Mouse (Mus musculus) c-Kit-positive CD71-positive TER-119-negative erythroid progenitor cells, embryonic 14.5 days (primary cell): ENCODE results near the gene Gadd45gip1.
A peak's percentile ranks its signal among the peaks of the same experiment; 100 is the strongest.

ENCODE experiments used
- DNase-seq: peaks from one replicate; pipeline ENCODE4 v3.0.0-alpha.2; 2013; ENCODE audit warnings: low read depth

The Gadd45gip1 gene

DNA sequence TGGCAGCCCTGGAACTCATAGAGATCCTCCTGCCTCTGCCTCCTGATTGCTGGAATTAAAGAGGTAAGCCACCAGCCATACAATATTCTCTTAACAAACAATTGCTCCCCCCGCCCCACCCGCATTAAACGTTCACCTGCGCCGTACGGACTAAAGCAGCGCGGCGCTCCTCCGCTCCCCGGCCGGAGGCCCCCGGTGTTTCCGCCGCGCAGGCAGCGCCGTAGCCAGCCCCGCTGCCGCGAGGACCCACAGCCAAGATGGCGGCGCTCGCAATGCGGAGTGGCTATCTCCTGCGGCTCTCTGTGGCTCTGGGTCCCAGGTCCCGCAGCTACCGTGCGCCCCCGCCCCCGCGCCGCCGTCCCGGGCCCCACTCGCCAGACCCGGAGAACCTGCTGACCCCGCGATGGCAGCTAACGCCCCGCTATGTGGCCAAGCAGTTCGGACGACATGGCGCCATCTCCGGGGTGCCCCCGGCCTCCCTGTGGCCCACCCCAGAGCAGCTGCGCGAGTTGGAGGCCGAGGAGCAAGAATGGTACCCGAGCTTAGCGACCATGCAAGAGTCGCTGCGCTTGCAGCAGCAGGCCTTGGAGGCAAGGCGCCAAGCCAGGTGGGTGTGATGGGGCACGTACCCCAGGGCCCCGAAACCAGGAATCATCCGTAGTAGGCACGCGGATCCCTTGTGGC is 854 bp downstream of the Gadd45gip1 start:
- no peak for DNase-seq

DNA sequence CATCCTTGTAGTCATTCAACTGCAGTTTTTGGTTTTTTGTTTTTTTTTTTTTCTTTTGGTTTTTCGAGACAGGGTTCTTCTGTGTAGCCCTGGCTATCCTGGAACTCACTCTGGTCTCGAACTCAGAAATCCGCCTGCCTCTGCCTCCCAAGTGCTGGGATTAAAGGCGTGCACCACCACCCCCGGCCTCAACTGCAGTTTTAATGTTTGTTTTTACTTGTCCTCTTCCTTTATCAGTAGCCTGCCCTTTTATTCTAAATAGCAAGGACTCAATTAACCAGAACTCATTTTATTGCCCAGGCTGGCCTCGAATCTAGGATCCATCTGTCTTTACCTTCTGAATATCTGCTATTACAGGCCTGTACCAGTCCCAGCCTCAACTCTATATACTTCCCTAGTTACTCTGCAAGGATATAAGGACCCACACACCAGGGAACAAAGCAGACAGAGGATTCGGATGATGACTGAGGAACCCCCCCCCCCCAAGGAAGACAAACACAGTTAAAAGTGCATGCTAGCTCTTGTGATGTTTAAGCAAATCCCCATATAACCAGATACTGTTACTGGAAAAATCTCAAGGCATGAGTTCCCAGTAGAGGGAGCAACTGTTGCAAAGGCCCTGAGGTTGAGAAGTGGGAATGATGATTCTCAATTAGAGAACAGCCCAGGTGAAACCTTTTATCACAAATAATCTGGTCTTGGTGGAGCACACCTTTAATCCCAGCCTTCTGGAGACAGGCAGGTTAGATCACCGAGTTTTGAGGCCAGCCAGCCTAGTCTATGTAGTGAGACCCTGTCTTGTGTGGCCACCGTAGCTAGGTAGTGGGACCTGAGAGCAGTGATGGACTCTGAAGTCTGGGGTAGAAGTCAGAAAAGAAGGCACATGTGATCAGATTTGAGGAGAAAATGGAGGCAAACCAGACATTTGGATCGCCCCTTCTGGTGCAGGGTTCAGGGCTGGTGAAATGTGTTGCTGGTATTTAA is 1.7 kb downstream of the Gadd45gip1 start:
- DNase-seq, result no peak

DNA sequence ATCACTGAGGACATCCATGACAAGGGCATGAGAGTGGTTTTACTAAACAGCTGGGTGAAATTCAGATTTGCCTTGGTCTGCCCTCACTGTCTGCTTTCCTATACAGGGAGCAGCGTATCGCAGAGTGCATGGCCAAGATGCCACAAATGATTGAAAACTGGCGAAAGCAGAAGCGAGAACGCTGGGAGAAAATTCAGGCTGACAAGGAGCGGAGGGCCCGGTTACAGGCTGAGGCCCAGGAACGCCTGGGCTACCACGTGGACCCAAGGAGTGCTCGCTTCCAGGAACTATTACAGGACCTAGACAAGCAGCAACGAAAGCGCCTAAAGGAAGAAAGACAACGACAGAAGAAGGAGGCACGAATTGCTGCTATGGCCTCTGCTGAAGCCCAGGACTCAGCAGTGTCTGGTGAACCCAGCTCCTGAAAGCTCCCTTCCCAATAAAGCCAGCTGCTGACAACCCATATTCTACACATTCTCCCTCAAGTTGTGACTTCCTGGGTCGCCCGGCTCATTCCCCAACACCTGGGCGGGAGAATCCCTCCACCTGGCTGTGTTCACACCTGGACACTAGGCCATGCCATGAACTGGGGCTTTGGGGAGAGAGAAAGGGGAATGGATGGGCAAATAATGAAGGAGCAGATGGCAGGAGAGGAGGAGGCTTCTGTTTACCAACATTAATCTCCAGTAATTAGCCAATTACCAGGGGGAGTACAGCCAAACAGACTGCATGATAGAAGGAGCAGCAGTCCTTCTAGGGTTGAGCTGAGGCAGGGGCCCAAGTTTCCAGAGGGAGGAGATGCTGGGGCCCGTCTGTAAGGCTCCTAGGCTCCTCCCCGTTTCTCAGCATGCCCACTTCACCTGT is 2.9 kb downstream of the Gadd45gip1 start:
- no peak for DNase-seq

DNA sequence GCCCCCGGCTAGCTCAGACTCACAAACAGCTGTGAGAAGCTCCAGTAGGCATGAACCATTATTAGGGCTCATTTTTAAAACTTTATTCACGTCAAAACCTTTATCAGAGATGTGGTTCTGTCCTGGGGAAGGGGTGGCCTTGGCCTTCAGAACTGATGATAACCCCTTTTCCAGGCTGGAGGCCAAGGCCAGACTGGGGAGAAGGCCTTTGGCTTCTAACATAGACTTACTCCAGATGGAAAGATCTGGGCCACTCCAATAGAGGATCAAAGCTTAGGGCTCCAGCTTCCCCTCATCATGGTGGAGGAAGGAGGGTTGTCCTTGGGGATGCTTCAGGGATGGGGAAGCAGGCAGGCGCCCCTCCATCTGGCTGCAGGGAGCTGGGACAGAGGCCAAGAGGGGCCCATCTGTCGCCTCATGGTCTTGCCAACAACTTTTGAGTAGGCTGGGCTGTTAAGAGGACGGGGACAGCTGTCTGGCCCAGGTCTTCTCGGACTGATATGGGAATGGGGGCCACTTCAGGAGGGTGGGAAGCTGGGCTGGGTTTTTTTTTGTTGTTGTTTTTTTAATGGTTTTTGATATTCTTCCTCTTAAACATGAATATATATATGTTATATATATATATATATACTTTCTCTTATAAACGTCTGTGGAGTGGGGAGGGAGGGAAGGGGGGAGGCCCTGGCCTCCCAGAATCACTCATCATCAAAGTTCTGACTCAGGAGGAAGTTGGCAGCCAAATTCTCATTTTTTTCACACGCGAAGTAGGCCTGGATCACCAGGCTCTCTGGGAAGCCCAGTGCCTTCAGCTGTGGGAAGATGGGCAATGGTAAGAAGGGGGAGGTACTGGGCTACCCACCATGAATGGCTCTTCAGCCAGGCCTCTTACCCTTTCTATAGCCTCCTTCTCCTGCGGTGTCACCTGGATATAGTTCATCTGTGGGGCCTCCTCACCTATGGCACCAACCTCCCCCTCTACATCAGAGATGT is 3.8 kb downstream of the Gadd45gip1 start:
- DNase-seq, result no peak

DNA sequence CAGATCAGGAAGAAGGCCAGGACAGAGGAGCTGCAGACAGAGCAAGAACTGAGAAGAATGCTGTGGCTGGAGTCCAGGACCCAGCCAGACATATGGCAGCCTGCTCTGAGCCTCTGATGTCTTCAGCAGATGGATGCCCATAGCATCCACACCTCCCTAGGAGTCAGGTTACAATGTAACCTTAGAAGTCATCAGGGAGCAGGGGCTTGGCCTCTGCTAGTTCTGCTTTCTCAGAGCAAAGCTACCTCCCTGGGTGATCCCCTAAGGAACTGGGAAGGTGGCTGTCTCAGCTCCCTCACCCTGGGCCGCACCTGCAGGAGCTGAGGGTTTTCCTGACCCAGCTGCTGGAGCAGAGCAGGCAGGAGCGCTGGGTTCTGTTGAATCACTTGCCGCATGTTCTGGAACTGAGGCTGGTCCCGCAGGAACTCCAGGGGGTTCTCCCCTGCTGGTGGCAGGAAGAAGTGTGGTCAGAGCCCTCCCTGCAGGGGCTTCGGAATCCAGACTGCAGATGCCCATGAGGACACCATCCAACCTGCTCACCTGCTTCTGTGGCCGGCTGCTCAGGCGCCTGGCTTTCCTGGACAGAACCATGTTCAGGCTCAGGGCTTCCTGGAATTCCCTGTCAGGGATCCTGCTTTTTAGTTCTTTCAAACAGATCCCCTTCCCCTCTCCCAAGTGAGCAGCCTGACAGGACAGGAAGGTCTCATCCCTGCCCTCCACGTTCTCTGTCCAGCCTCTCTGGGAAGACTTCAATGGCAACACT is 6.0 kb downstream of the Gadd45gip1 start:
- no peak for DNase-seq

DNA sequence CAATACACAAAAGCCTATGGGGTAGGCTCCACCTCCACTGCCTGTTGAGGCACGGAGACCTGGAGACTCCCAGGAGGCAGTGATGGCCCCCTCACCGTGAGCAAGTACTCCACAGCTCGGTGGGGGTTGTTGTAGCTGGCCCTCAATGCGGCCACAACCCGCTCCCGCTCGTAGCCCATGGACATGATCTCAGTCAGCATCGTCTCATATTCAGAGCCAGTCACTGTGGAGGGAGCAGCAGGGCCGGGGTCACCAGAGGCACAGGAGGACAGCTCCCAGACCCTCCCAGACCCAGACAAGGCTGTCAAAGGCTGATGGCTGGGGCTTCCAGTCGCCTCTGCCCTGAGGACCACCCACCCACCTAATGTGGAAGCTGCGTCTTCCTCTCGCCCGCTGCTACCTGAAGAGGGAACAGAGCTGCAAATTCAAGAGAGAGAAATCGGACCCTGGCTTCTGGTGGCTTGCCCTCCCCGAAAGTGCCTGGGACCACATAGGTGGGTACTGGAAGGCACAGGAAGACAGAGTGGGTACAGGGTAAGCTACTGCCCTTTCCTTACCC is 6.7 kb downstream of the Gadd45gip1 start:
- no peak for DNase-seq

DNA sequence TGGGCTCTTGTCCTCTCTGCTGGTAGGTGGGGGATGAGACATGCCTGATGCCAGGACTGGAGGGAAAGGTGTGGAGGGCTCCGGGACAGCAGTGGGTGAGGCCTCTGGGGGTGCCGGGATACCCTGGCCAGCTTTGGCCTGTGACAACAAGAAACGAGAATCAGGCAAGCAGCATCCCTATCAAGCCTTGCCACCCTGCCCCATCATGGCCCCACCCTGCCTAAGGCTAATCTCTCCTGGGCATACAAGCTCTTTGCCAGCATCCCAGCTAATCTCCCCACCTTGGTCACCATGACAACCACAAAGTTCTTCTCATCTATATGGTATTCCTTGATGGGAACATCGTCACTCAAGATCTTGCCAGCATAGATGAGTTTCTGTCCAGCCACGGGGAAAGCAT is 7.2 kb downstream of the Gadd45gip1 start:
- DNase-seq, result peak; percentile 81

DNA sequence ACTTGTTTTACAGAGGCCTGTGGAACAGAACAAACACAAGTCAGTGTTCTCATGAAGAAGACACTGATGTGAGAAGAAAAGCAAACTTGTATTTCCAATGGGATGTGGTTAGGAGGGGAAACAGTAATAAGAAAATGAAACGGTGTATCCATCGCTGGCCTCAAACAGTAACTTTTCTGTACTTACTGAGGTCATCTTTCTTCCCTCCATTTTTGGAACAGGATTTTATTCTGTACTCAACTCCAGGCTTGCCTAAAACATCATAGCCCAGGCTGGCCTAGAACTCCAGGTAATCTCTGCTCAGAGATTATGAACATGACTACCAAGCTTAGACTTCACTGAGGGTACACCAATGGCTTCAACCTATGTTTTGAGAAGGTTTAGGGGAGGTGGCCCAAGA is 8.1 kb downstream of the Gadd45gip1 start:
- DNase-seq, result no peak

DNA sequence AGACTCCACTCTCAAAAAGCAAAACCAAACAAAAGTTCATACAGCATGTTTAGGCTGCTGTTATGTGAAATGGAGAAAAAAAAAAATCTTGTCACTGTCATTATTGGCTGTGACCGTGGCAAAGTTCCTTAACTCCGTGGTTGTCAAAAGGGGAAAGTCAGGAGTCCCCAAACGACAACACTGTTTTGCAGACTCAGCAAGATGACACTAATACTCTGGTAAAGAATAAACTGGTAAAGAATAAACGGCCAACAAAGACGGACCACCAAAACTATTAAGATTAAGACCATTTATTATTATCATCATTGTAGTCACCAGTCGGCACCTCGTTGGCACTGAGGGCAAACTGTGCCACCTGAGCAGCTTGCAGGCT is 8.5 kb downstream of the Gadd45gip1 start:
- no peak for DNase-seq

DNA sequence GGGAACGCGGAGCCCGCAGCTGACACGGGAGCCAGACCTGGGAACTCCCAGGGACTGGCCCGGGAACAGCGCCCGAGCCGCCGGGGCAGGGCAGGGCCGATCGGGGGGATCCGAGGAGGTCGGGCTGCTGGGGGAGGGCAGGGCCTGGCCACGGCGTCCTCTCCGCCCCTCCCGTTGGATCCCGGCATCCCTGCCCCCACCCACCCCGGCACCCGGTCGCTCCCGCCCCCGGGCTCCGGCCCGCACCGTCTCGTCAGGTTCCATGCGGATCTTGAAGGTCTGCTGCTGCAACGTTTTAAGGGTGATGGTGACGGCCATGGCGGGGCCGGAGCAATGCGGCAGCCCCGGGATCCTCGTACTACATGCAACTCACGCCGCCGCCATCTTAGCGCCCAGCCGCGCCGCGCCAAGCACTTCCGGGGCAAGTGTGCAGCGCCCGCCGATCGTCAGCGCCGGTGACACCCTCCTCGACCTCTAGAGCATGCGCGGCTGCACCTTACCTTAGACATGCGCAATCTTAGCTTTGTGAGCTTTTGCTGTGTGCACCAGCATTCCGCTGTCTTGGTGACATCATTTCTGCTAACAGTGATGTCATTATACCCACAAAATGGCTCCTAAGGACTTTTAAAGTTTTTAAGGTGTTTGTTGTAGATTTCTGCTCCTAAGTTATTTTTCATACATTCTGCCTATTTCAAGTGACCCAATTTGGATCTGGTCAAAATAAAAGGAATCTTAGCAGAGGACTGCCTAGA is 9.1 kb downstream of the Gadd45gip1 start, which contains the start of gene Rad23a:
Gene Rad23a, minus strand, starts transcription at position 418 of the 752 bp plus-strand sequence.
- DNase-seq, result peak; percentile 94

DNA sequence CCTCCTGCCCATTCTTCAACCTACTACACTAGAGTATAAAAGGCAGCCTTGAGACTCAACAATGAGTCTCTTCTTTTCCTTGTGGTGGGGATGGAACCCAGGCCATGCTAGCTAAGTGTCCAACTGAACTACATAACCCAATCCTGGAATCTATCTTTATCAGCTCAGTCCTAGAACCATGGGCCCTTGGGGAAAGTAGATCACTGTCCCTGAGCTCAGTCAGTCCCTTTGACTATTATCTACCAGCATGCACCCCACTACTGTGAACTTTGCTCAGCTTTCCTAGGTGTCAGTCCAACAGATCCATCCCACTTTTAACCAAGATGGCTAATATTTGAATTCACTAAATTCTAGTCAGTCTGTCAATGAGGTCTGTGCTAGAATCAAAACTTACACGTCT is 10.2 kb downstream of the Gadd45gip1 start:
- no peak for DNase-seq

DNA sequence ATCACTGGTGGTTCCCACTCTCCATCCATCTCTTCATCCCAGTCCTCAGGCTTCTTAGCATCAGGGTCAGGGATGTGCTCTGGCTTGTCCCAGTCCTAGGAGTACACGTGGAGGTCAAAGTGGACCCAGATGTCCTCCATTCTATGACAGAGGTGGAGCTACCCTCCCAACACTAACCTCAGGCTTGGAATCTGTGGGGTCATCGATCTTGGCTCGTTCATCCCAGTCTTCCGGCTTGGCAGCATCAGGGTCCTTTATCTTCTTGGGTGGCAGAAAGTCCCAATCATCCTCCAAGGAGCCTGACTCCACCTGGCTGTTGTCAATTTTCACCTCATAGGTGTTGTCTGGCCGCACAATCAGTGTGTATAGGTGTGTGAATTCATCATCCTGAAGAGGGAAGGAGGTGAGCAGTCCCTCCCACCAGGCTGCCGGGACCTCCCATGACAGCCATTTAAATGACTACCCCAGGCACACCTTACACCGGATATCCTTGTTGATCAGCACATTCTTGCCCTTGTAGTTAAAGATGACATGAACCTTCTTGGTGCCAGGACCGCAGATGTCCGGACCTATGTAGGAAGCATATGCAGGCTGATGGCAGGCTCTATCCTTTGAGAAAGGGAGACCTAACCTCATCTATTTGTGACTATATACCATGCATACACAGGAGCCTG is 13.2 kb downstream of the Gadd45gip1 start:
- no peak for DNase-seq

DNA sequence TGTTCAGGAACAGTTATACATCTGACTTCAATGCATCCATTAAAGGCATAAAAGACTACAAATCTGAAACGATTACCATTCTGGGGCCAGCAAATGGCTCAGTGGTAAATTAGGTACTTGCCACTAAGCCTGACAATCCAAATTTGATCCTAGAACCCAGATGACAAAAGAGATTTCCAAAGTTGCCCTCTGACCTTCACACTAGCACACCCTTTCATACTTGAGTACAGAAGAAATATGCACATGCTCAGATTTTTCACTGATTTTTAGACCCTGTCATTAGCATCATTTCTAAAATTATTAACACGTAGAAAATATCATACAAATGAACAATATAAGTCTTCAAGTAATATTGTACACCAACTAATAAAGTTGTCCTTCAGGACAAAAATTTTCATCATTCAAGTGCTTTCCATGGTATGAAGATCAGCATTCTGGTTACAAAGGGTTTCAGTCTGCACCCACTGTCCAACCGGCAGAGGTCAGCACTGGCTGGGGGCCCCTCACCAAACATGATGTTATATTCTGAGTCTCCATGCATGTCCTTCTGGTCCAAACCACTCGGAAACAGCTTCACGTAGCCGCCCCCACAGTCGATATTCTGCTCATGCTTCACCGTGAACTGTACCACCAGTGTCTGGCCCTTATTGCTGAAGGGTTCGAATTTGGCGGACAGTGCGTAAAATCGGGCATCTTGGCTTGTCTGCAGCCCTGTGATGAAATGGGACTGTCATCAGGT is 14.2 kb downstream of the Gadd45gip1 start:
- no peak for DNase-seq

DNA sequence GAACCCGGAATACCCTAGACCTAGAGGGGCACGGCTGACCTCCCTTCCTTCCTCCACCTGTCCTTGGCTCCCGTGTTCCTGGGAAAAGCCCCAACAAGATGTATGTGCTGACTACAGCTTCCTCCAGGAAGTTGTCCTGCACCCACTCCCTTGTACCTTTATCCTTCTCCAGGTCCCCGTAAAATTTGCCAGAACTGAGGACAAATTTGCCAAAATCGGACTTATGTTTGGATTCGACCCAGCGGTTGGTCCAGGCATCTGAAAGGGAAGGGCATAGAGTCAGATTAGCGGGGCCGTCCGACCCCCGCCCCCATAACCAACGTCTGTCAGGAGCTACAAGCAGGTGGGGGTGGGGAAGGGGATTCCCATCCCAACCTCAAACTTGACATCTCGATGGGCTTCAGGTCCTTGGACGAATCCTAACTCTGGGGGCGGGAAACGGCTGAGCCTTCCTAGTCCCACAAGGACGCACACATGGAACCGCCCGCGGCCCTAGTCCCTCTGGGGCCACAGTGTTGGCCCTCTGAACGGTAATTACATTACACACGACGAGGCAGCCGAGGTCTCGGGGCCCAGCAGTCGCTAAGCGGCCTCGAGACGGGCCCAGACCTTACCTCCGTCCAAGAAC is 14.9 kb downstream of the Gadd45gip1 start:
- no peak for DNase-seq

DNA sequence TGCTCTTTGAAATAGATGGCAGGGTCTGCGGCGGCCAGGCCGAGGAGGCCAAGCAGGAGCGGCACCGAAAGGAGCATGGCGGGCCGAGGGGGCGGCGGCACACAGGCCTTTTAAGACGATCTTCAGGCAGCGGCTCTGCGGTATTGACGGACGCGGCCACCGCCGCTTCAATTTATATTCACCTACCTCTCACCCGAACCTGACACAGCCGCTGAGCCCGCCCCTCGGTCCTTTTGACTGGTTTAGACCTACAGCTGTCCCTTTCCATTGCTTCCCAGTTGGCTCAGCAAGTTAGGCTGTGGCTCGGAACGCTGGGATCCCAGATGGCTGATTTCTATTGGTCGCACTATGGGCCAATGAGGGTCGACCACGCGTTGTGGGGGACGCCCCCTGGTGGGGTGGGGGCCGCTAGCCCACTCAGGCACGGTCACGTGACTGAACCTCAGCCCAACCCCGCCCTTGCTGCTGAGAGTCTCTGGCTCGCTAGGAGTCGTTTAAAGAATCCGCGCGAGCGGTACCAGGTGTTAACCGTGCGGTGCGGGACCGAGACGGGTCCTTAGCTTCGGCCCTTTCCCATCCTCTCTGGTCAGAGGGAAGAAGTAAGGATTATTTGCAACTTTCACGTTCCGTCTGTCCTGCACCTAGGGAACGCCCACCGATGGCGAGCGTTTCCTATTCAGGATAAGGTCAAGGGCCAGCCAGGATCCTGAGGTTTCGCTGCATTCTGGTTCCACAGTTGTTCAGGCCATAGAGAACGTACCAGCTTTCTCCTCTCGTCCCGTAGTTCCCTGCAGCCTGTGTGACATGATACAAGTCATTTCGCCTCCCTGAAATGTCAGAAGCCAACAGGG is 15.6 kb downstream of the Gadd45gip1 start, which contains the start of gene Calr:
Gene Calr, minus strand, starts transcription at position 213 of the 851 bp plus-strand sequence.
- peak; percentile 100 for DNase-seq
